Mouse (Mus musculus): Measurements from ENCODE around the gene Olfr1128.

GRCm38 (mm10) chr2:87516581-87516980 lies 28.8 kb downstream of the Olfr1128 start:
- TF ChIP-seq CTCF (IDR thresholded peaks at IDR 0.05) = no peak
- no peak for TF ChIP-seq EP300 (IDR thresholded peaks at IDR 0.05)

All from lung, postnatal 0 days (tissue).